Mouse (Mus musculus): Measurements from ENCODE around the gene Prkcg. TPM values are rescaled to one million over a fixed set of nuclear protein-coding genes. Genes with fewer than 3 reads are reported as not detected.

Gene Prkcg
- total RNA-seq, 2 experiments from 2014 or later = 0.30 to 0.76 TPM

- DNase-seq (ENCODE audit: low spot score) = no peak
Measured at GRCm38 (mm10) chr7:3314121-3314520, 25.1 kb downstream of the Prkcg start.

GRCm38 (mm10) chr7:3317704-3318103 lies 28.7 kb downstream of the Prkcg start:
- no peak for DNase-seq (ENCODE audit: low spot score)

GRCm38 (mm10) chr7:3320856-3321255 lies 31.9 kb downstream of the Prkcg start:
- no peak for DNase-seq (ENCODE audit: low spot score)

- no peak for DNase-seq (ENCODE audit: low spot score)
Measured at GRCm38 (mm10) chr7:3323826-3324225, 34.8 kb downstream of the Prkcg start.

GRCm38 (mm10) chr7:3327961-3328360 lies 39.0 kb downstream of the Prkcg start:
- no peak for DNase-seq (ENCODE audit: low spot score)

GRCm38 (mm10) chr7:3329776-3330546 lies 41.0 kb downstream of the Prkcg start:
- DNase-seq (ENCODE audit: low spot score) = peak; percentile 80

- DNase-seq (ENCODE audit: low spot score) = no peak
Measured at GRCm38 (mm10) chr7:3331171-3331570, 42.2 kb downstream of the Prkcg start.

GRCm38 (mm10) chr7:3331581-3332223 lies 42.7 kb downstream of the Prkcg start:
- peak; percentile 68 for DNase-seq (ENCODE audit: low spot score)

- no peak for DNase-seq (ENCODE audit: low spot score)
Measured at GRCm38 (mm10) chr7:3332224-3332615, 43.2 kb downstream of the Prkcg start.

- DNase-seq (ENCODE audit: low spot score) = no peak
Measured at GRCm38 (mm10) chr7:3332619-3333521, 43.9 kb downstream of the Prkcg start, which contains the start of gene Cacng7. TSS of gene Cacng7 (plus strand) at chr7:3332955.

- DNase-seq (ENCODE audit: low spot score) = no peak
Measured at GRCm38 (mm10) chr7:3333542-3333941, 44.6 kb downstream of the Prkcg start.

- no peak for DNase-seq (ENCODE audit: low spot score)
Measured at GRCm38 (mm10) chr7:3336412-3336811, 47.4 kb downstream of the Prkcg start.

GRCm38 (mm10) chr7:3338286-3338935 lies 49.4 kb downstream of the Prkcg start:
- no peak for DNase-seq (ENCODE audit: low spot score)

GRCm38 (mm10) chr7:3339010-3339409 lies 50.0 kb downstream of the Prkcg start:
- DNase-seq (ENCODE audit: low spot score) = no peak

GRCm38 (mm10) chr7:3343861-3344260 lies 54.9 kb downstream of the Prkcg start:
- DNase-seq (ENCODE audit: low spot score) = no peak

GRCm38 (mm10) chr7:3345301-3345700 lies 56.3 kb downstream of the Prkcg start:
- no peak for DNase-seq (ENCODE audit: low spot score)

- DNase-seq (ENCODE audit: low spot score) = no peak
Measured at GRCm38 (mm10) chr7:3347366-3348287, 58.6 kb downstream of the Prkcg start.

- no peak for DNase-seq (ENCODE audit: low spot score)
Measured at GRCm38 (mm10) chr7:3348326-3348725, 59.3 kb downstream of the Prkcg start.

- no peak for DNase-seq (ENCODE audit: low spot score)
Measured at GRCm38 (mm10) chr7:3349775-3350174, 60.8 kb downstream of the Prkcg start.

GRCm38 (mm10) chr7:3351536-3351935 lies 62.6 kb downstream of the Prkcg start:
- no peak for DNase-seq (ENCODE audit: low spot score)
